Mouse (Mus musculus) gonadal fat pad, adult 2 months (tissue): ENCODE data around the gene Rapgef5. TPM values are rescaled to one million over a fixed set of nuclear protein-coding genes. Genes with fewer than 3 reads are reported as not detected.

ENCODE experiments used
- DNase-seq: peaks from one replicate; pipeline ENCODE4 v3.0.0-alpha.2; 2012; ENCODE audit warnings: low read depth
- polyA plus RNA-seq: library from polyadenylated mRNA; depleted of rRNA; stranded (reverse); fragments of >200 nt; gene quantifications from 2 replicates; pipeline ENCODE4 v1.2.3, GENCODE M21; 2012

Gene Rapgef5
- polyA plus RNA-seq, 1 experiment: 11.5 TPM

- no peak for DNase-seq
These were observed 153.5 kb downstream of the Rapgef5 start for GRCm38 (mm10) chr12:117669610-117670400.

- no peak for DNase-seq
These were observed 156.9 kb downstream of the Rapgef5 start for GRCm38 (mm10) chr12:117673188-117673587.

- DNase-seq: no peak
These were observed 158.2 kb downstream of the Rapgef5 start for GRCm38 (mm10) chr12:117674511-117674910.

GRCm38 (mm10) chr12:117676265-117676664 lies 160.0 kb downstream of the Rapgef5 start:
- no peak for DNase-seq

- DNase-seq: no peak
These were observed 162.6 kb downstream of the Rapgef5 start for GRCm38 (mm10) chr12:117678916-117679315.

GRCm38 (mm10) chr12:117679795-117680194 lies 163.5 kb downstream of the Rapgef5 start:
- no peak for DNase-seq

- no peak for DNase-seq
These were observed 165.0 kb downstream of the Rapgef5 start for GRCm38 (mm10) chr12:117681273-117681672.

- DNase-seq: no peak
These were observed 167.1 kb downstream of the Rapgef5 start for GRCm38 (mm10) chr12:117683377-117683776.

- DNase-seq: no peak
These were observed 167.7 kb downstream of the Rapgef5 start for GRCm38 (mm10) chr12:117683984-117684383.

GRCm38 (mm10) chr12:117684788-117685187 lies 168.5 kb downstream of the Rapgef5 start:
- DNase-seq: no peak

- DNase-seq: no peak
These were observed 169.1 kb downstream of the Rapgef5 start for GRCm38 (mm10) chr12:117685336-117685735.

GRCm38 (mm10) chr12:117686732-117687131 lies 170.5 kb downstream of the Rapgef5 start:
- no peak for DNase-seq

GRCm38 (mm10) chr12:117688655-117689548 lies 172.6 kb downstream of the Rapgef5 start:
- DNase-seq: no peak

- no peak for DNase-seq
These were observed 175.1 kb downstream of the Rapgef5 start for GRCm38 (mm10) chr12:117691336-117691735.

GRCm38 (mm10) chr12:117692775-117693174 lies 176.5 kb downstream of the Rapgef5 start:
- no peak for DNase-seq

GRCm38 (mm10) chr12:117699950-117700665 lies 183.8 kb downstream of the Rapgef5 start:
- DNase-seq: no peak

GRCm38 (mm10) chr12:117700927-117701326 lies 184.6 kb downstream of the Rapgef5 start:
- no peak for DNase-seq

- no peak for DNase-seq
These were observed 186.0 kb downstream of the Rapgef5 start for GRCm38 (mm10) chr12:117702291-117702690.

GRCm38 (mm10) chr12:117702928-117703327 lies 186.6 kb downstream of the Rapgef5 start:
- no peak for DNase-seq

GRCm38 (mm10) chr12:117703413-117703812 lies 187.1 kb downstream of the Rapgef5 start:
- DNase-seq: no peak

GRCm38 (mm10) chr12:117705308-117705707 lies 189.0 kb downstream of the Rapgef5 start:
- no peak for DNase-seq

GRCm38 (mm10) chr12:117709280-117709679 lies 193.0 kb downstream of the Rapgef5 start:
- DNase-seq: no peak
